Mouse (Mus musculus) lung, adult 2 months (tissue): ENCODE measurements around the gene Wnt5b. TPM values are rescaled to one million over a fixed set of nuclear protein-coding genes. Genes with fewer than 3 reads are reported as not detected.

Experiments
- DNase-seq: peaks from one replicate; pipeline ENCODE4 v3.0.0; 2022
- H3K4me1 ChIP-seq: fragments of 200-500 bp; 2 replicates; pipeline ENCODE4 v1.6.1; 2011; ENCODE audit warnings: low read length; ENCODE audit not compliant: control insufficient read depth, insufficient read depth
- H3K4me3 ChIP-seq: fragments of 200-500 bp; replicated peaks from 2 replicates; pipeline ENCODE3; 2011; ENCODE audit warnings: low read depth, mild to moderate bottlenecking, control low read depth, low read length; ENCODE audit errors: extremely low read depth
- CTCF ChIP-seq: fragments of 200-500 bp; IDR thresholded peaks from 2 replicates; pipeline ENCODE4 v1.5.1; 2011; ENCODE audit warnings: mild to moderate bottlenecking, low read length, control low read depth; ENCODE audit not compliant: insufficient read depth
- POLR2A ChIP-seq: fragments of 200-500 bp; IDR thresholded peaks from 2 replicates; pipeline ENCODE4 v1.6.1; 2011; ENCODE audit warnings: low read depth, mild to moderate bottlenecking, control low read depth, low read length, borderline replicate concordance; ENCODE audit errors: extremely low read depth
- WGBS: fragments of 180-500 bp; shearing (Covaris S2); methylation state at CpG from one replicate; pipeline ENCODE4 v1.1.7; 2018; 5-methylcytosine and 5-hydroxymethylcytosine counted together
- polyA plus RNA-seq: library from polyadenylated mRNA; depleted of rRNA; stranded (reverse); fragments of >200 nt; gene quantifications from 2 replicates; pipeline ENCODE4 v1.2.3, GENCODE M21; 2012; rRNA removed

Wnt5b gene
- 3.2 and 4.7 TPM in 2 replicates for polyA plus RNA-seq

GRCm38 (mm10) chr6:119543803-119544517 is at the start of gene Wnt5b:
Gene Wnt5b (minus strand): TSS chr6:119544347.
- Histone ChIP-seq H3K4me1 (no peaks in the 10 kb centered on the region), H3K4me3 (peak within 1 kb of the TSS; percentile 60)
- no peak for TF ChIP-seq CTCF
- no peak for TF ChIP-seq POLR2A
- WGBS: under 1% methylated on average over 119 of the region's 120 CpGs
- peak; percentile 14 for DNase-seq

GRCm38 (mm10) chr6:119590872-119591271 is 46.7 kb upstream of the Wnt5b start:
- no peak overlapping the region for H3K4me3 ChIP-seq
- no peak for DNase-seq
- peaks cover 4% of the 10 kb centered on the region for H3K4me1 ChIP-seq
- no peak for TF ChIP-seq CTCF
- no peak for TF ChIP-seq POLR2A
- 60% methylated on average over 2 of the region's 2 CpGs for WGBS

GRCm38 (mm10) chr6:119587897-119588296 is 43.8 kb upstream of the Wnt5b start:
- no peak for DNase-seq
- 78% methylated on average over 2 of the region's 2 CpGs for WGBS
- no peak overlapping the region for H3K4me3 ChIP-seq
- no peak for TF ChIP-seq CTCF
- TF ChIP-seq POLR2A: no peak
- H3K4me1 ChIP-seq: peaks cover 10% of the 10 kb centered on the region

GRCm38 (mm10) chr6:119587454-119587853 is 43.3 kb upstream of the Wnt5b start:
- H3K4me1 ChIP-seq: peaks cover 10% of the 10 kb centered on the region
- TF ChIP-seq POLR2A (no peak), CTCF (no peak)
- H3K4me3 ChIP-seq: no peak overlapping the region
- DNase-seq: no peak

- DNase-seq: no peak
- H3K4me3 ChIP-seq: no peak overlapping the region
- H3K4me1 ChIP-seq: peaks cover 10% of the 10 kb centered on the region
- 55% methylated on average over 5 of the region's 5 CpGs for WGBS
- no peak for TF ChIP-seq CTCF
- TF ChIP-seq POLR2A: no peak
Measured at GRCm38 (mm10) chr6:119585652-119586375, 41.7 kb upstream of the Wnt5b start.

DNA sequence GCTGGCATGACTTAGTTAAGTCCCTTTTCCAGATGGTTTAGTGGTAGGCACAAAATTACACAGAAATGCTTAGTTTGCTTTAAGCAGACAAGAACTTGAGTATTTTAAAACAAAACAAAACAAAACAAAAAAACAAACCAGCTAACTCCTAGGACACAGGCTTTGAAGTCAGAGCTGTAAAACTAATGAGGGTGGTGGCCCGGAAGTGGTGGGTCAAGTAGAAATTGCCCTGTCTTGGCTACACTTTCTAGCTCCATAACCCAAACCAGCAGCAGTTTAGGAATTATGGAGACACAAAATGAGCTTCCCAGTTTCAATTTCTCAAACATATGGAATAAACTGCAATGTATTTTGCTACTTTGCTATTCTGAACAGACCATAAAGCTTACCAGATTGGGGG is 39.9 kb upstream of the Wnt5b start:
- Histone ChIP-seq H3K4me1 (peaks cover 10% of the 10 kb centered on the region), H3K4me3 (no peak overlapping the region)
- TF ChIP-seq POLR2A (no peak), CTCF (no peak)
- WGBS: 58% methylated on average over 1 of the region's 1 CpGs
- no peak for DNase-seq

GRCm38 (mm10) chr6:119583165-119583564 is 39.0 kb upstream of the Wnt5b start:
- Histone ChIP-seq H3K4me1 (peaks cover 10% of the 10 kb centered on the region), H3K4me3 (no peak overlapping the region)
- WGBS: 89% methylated on average over 5 of the region's 5 CpGs
- TF ChIP-seq CTCF: no peak
- TF ChIP-seq POLR2A: no peak
- DNase-seq: no peak

DNA sequence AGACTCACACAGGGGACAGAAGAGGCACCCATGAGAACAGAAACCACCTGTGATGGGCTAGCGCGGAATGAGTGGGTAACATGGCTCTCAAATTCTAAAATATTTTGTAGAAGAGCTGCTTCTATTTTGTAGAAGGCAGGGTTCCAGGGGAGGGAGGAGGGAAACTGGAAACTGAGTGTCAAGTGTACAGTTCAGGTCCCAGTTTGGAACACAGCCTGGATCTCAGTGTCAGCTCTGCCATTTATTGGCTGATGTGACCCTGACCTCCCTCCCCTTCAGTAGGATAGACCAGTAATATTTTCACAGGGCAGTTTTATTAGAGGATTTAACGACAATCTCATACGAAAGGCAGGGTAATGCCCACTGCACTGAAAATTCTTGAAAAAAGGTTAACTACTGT is 32.6 kb upstream of the Wnt5b start:
- 95% methylated on average over 4 of the region's 4 CpGs for WGBS
- TF ChIP-seq POLR2A (no peak), CTCF (no peak)
- DNase-seq: no peak
- no peak overlapping the region for H3K4me3 ChIP-seq
- no peaks in the 10 kb centered on the region; the same call in 1 of the 2 replicates for H3K4me1 ChIP-seq

DNA sequence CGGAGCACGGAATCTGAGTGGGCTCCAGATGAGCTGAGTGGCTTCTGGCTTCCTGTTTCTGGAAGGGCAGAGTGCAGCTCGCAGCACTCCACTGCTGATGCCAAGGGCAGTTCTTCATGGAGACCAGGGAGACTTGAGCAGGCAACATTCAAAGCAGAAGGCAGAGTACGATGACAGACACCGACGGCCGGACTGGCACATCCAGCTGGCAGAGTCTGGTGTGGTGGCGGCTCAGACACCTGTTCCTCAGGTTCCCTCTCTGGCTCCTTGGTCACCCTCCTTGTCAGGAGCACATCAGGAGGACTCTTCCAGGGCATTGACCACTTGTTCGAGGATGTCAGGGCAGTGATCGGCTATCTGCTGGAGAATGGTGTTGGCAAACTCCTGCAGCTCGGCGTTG is 31.2 kb upstream of the Wnt5b start:
- WGBS: 90% methylated on average over 12 of the region's 12 CpGs
- TF ChIP-seq POLR2A: no peak
- no peak for TF ChIP-seq CTCF
- DNase-seq: no peak
- Histone ChIP-seq H3K4me1 (no peaks in the 10 kb centered on the region; the same call in 1 of the 2 replicates), H3K4me3 (no peak overlapping the region)

GRCm38 (mm10) chr6:119572296-119572695 is 28.1 kb upstream of the Wnt5b start:
- Histone ChIP-seq H3K4me3 (no peak overlapping the region), H3K4me1 (no peaks in the 10 kb centered on the region; the same call in 1 of the 2 replicates)
- no peak for TF ChIP-seq CTCF
- no peak for TF ChIP-seq POLR2A
- DNase-seq: no peak
- WGBS: 51% methylated on average over 7 of the region's 7 CpGs
